Mouse (Mus musculus) 3134 (cell line): Measurements from ENCODE around the gene Ctla4.

Source experiments
- DNase-seq: peaks from one replicate; pipeline ENCODE4 v3.0.0-alpha.2; 2011; ENCODE audit warnings: low spot score; ENCODE audit not compliant: insufficient read length; ENCODE audit errors: extremely low read depth

The Ctla4 gene

GRCm38 (mm10) chr1:60863701-60864100 lies 23.1 kb upstream of the Ctla4 start:
- no peak for DNase-seq

DNA sequence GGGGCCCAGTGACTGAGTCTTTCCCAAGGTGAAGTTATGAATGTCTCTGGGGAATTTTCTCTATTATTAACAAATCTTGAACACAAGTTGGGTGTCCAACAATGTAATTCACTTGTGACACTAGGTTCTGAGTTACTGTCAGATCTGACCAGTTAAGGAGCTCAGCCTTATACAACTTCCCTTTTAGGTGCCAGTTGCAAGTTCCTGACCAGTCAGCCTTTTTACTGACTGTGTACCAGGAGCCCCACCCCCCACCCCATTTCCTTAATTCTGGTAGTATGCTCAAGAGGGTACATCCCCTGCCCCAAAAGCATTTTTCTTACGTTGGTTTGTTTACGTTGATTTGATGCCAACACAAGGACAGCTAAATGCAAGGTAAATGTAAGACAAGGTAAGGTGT lies 21.6 kb upstream of the Ctla4 start:
- DNase-seq: no peak

GRCm38 (mm10) chr1:60866043-60866442 lies 20.8 kb upstream of the Ctla4 start:
- no peak for DNase-seq

GRCm38 (mm10) chr1:60868333-60869277 lies 18.2 kb upstream of the Ctla4 start:
- no peak for DNase-seq

GRCm38 (mm10) chr1:60875267-60875666 lies 11.5 kb upstream of the Ctla4 start:
- no peak for DNase-seq

GRCm38 (mm10) chr1:60880116-60880867 lies 6.5 kb upstream of the Ctla4 start:
- DNase-seq: no peak

DNA sequence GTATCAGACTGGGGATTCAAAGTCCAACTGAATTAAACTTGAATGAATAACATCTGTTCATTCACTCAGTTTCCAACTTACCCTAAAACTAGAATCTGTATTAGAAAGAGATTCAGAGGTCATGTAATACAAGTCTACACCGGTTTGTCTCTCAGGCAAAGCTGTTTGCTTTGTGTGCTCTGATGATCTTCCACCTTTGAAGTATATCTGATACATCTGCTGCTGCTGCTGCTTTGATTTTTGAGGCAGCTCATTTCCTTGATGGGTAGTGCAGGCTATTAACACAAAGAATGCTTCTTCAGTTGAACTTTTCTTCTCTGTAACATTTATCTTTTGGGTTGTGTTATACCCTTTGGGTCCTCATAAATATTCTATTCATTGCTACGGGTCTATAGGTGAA lies 4.0 kb upstream of the Ctla4 start:
- DNase-seq: no peak

DNA sequence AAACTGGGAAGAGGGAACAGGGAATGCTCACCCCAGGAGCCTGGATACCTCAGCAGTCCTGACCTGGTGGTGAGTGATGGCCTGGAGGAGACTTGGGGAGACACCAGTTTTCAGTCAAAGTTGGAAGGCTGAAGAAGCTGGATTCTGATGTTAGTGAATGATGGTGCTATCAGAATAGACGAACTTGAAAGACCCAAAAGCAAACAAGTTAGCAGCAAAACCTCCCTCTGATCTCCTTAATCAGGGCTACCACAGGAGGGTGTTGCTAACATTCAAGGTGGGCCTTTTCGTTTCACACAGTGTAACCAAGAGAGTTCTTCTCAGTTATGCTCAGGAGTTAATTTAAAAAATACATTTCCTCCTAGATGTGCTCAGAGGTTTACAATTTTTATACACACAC lies 3.5 kb upstream of the Ctla4 start:
- no peak for DNase-seq

DNA sequence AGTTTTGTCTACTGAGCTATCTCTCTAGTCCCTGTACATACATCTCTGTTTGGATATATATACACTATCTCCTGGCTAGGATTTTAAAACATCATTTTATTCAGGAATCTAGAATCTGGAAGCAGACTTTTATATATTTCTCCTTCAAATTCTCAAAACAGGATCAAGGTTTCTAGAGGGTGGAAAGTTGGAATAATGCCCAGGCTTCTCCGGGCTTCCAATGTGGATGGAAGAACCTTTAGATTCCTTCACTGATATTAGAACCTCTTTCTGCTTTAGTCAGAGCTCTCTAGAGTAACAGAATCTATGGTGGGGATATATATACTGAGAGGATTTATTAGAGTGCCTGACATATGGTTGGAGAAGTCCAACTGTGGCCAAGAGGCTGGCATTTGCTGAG lies 2.2 kb upstream of the Ctla4 start:
- no peak for DNase-seq

DNA sequence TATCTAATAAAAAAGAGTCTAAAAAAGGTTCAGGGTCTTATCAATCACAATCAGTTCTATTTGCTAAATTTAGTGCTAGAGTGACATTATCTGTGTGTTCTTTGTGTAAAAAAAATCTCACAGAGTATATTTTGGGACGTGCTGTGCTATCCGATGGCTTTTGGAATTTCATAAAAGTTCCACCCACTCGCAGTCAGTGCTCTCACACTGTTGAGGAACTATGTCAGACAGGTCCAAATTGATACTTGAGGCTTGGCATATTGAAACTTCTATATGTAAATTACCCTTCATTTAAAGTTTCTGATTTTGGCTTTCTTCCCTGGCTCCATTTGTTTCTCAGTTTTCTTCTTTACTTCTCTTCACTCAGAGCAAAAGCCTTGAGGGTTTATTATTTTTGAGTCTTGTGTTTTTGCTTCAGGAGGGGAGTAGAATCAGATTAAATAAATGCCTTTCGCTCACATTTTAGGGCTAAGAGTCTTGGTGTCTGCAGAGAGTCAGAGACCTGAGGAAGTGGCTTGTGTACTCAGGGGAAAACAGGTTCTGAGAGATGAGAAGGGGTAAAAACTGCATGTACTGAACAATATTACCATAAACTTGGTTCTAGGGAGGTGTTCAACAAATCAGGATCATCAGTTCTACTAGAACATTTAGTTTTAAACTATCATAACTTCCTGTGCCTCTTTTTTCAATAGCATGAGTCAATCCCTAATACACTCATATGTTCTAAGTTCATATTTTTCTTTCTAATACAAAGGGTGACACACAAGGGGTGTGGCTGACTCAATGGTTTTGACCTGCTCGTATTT lies 11.5 kb downstream of the Ctla4 start:
- DNase-seq: no peak

GRCm38 (mm10) chr1:60898933-60899210 lies 12.1 kb downstream of the Ctla4 start:
- no peak for DNase-seq

- DNase-seq: no peak
Observed at GRCm38 (mm10) chr1:60899244-60899643, 12.4 kb downstream of the Ctla4 start.

GRCm38 (mm10) chr1:60902547-60902946 lies 15.7 kb downstream of the Ctla4 start:
- DNase-seq: no peak

DNA sequence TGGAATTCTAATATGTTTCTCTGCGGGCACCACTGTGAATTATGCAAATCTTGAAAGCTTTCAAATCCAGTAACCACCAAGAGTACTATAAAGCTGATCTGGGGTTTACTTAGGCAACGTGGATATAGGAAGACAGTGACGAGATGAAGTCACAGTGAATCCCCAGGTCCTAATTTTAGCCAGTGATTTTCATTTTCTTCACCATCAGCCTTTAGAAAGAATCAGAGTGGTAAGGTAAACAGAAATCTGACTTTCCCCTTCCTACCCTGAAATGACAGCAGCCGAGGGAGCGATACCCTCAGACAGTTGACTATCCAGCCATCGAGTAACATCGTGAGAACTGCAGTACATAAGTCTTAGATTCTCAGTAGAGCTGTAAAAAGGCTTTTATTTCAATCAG lies 16.3 kb downstream of the Ctla4 start:
- DNase-seq: no peak

- DNase-seq: no peak
Observed at GRCm38 (mm10) chr1:60904456-60904978, 17.7 kb downstream of the Ctla4 start.

DNA sequence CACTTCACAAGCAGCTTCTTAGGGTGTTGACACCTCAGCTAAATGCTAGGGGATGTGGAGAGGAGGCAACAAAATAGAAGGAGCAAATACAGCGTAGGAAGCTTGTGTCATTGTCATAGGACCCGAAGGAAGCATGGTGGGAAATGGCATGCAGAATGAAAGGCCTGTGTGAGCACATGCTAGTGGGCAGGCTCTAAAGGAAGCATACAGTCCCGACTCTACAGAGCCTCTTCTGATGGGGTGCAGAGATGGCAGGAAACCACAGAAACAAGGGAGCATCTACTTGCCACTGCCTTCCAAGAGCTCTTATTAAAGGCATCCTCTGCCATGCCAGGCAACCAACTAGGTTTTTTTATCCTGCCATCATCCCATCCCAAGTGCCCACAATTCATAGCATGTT lies 20.7 kb downstream of the Ctla4 start:
- no peak for DNase-seq

- no peak for DNase-seq
Observed at GRCm38 (mm10) chr1:60908751-60909161, 22.0 kb downstream of the Ctla4 start.

- no peak for DNase-seq
Observed at GRCm38 (mm10) chr1:60909746-60910145, 22.9 kb downstream of the Ctla4 start.

GRCm38 (mm10) chr1:60910796-60911195 lies 24.0 kb downstream of the Ctla4 start:
- DNase-seq: no peak

DNA sequence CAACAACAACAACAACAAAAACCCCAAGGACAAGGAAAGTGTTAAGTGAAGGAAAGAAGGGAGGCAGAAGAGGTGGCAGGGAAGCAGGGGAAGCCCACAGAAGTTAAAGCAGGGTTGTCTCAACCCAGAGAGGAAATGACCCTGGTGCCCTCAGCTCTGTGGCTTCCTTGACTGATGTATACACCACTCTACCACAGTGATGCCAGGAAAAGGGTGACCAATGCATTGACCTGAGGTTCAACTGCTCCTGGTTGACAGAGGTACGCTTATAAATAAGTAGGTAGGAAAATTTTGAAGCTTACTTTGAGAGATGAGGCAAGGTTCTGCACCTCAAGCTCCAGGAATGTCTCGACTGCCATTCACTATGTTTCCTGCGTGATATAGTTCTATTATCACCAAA lies 24.8 kb downstream of the Ctla4 start:
- DNase-seq: no peak

- no peak for DNase-seq
Observed at GRCm38 (mm10) chr1:60913305-60913704, 26.5 kb downstream of the Ctla4 start.
